Mouse (Mus musculus) olfactory bulb, adult 2 months (tissue): Measurements from ENCODE around the gene Mfsd7a.

ENCODE experiments used
- CTCF ChIP-seq: fragments of 200-500 bp; IDR thresholded peaks from 2 replicates; pipeline ENCODE4 v1.5.1; 2012; ENCODE audit warnings: low read depth, mild to moderate bottlenecking, low read length, moderate library complexity; ENCODE audit not compliant: insufficient read depth
- POLR2A ChIP-seq: fragments of 200-500 bp; IDR thresholded peaks from 2 replicates; pipeline ENCODE4 v1.6.1; 2012; ENCODE audit warnings: mild to moderate bottlenecking, low read depth, low read length, moderate library complexity; ENCODE audit not compliant: insufficient read depth

DNA sequence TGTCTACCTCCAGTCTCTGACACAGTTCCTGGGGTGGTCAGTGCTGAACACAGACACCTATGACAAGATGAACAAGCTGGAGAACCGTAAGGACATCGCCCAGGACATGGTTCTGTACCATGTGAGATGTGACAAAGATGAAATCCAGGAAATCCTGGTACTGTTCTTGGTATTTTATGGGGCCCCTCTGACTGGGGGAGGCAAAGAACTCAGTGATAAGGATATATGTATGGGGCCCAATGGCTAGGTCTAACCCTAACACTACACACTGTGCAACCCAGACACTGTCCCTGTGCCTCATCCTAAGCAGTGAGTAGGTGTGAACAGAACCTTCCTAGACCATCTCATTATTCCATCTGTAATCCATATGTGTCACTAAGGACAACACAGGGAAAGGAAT is 25.3 kb downstream of the Mfsd7a start:
- TF ChIP-seq CTCF (no peak), POLR2A (no peak)
